Mouse (Mus musculus): ENCODE data around the gene Sntb2.

DNA sequence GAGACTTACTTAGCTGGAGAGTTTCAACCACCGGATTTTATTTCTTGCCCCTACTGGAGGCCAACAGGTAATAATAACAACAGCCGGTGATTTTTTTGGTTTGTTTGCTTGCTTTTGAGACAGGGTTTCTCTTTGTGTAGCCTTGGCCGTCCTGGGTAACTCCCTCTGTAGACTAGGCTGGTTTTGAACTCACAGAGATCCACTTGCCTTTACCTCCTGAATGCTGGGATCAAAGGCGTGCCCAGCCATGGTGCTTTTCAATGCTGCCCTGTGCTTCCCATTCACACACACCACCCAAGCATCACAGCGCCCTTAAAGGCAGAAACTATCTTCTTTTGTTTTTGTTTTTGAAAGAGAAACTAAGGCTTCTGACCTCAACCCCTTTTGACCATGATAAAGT, 5.6 kb upstream of the Sntb2 start:
- TF ChIP-seq CTCF (IDR thresholded peaks at IDR 0.05; ENCODE audit: low read depth) (no peak), EP300 (optimal IDR thresholded peaks at IDR 0.05) (no peak)
